Mouse (Mus musculus): ENCODE measurements around the gene Ms4a1. TPM values are rescaled to one million over a fixed set of nuclear protein-coding genes. Genes with fewer than 3 reads are reported as not detected.
"Not testable (repeated sequence)": the region's sequence is repeated elsewhere in the genome, so short reads cannot be mapped to it uniquely, and the experiment has no call there.

The Ms4a1 gene
- 28.9 and 38.4 TPM in 2 replicates for polyA plus RNA-seq (2012; rRNA removed)

DNA sequence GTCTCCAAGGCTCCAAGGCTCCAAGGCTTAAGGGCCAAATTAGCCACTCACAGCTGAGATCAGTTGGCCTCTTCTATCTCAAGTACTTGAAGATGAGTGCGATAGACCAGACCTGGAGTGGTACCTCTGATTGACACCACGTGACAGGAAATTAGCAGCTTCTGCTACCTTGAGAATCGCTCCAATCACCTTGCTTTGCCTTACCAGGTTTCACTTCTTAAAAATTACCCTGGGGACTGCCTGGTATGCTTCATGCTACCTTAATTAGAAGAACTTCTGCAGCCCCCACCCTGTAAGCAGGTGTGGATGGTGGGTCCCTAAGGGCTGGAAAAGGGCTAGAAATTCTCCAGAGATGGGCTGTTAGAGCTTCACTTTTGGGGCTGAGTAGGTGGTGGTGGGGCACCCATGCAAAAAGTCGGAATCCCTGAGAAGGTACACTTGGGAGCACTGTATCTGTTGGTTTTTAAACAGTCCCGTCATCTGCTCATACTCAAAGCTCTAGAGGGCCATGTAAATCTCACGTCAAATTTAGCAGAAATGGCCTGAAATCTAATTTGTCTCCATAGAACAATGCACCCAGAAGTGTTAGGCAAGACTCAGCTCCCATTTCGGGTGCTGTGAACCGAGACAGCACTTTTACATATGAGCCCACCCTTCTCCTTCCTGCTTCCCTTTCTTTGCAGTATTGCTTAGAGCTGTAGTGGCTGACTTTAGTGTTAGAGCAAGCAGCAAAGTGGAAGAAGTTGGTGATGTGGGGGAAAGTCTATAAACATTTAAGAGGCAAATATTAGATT is at the start of gene Ms4a1:
Gene Ms4a1 (minus strand): TSS at position 190 of the 794 bp plus-strand sequence.
- Histone ChIP-seq H3K27me3 (ENCODE audit: control insufficient read depth, insufficient read depth, low read length) (no peaks in the 10 kb centered on the region), H3K36me3 (ENCODE audit: control insufficient read depth, insufficient read depth, low read length) (peaks cover 2% of the 10 kb centered on the region; the same call in 1 of the 2 replicates), H3K27ac (ENCODE audit: insufficient read depth, low read length) (peak within 1 kb of the TSS; percentile 94), H3K4me1 (ENCODE audit: control insufficient read depth, insufficient read depth, insufficient read length) (peaks cover 14% of the 10 kb centered on the region; the same call in 1 of the 2 replicates), H3K4me3 (ENCODE audit: extremely low read depth, insufficient read depth, insufficient read length) (peak within 1 kb of the TSS; percentile 71)
- TF ChIP-seq CTCF (IDR thresholded peaks at IDR 0.05; ENCODE audit: extremely low read depth, insufficient read depth, insufficient read length, insufficient replicate concordance) (no peak), POLR2A (IDR thresholded peaks at IDR 0.05; ENCODE audit: low read depth, low read length) (peak; percentile 77; the same call in 1 of the 2 replicates)
- DNase-seq (ENCODE audit: low read depth in 1 of 2, low spot score in 2 of 2), result peak; percentile 68 to 85
- WGBS, result 32% methylated on average over 8 of the region's 8 CpGs

DNA sequence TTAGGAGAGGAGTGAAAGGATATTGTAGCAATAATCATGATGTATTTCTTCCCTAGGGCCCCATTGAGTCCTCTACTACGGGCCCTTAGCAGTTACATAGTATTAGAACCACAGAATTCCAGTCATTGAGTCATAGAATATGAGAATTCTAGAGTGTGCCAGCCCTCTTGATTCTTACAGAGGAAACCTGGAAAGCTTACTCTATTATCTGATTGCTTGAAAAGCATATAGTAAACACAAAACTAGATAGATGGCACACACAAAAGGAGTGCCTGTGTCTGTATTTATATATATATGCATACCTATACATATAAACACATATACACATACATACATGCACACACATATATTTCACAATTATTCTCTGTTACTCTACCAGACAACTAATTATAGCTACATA is 48.3 kb upstream of the Ms4a1 start, which contains the start of gene Ms4a14:
Gene Ms4a14 (minus strand): TSS at position 101 of the 400 bp plus-strand sequence.
- no peak for DNase-seq (ENCODE audit: low read depth in 1 of 2, low spot score in 2 of 2)
- no peak within 1 kb of the TSS for H3K4me3 ChIP-seq (ENCODE audit: extremely low read depth, insufficient read depth, insufficient read length)
- H3K4me1 ChIP-seq (ENCODE audit: control insufficient read depth, insufficient read depth, insufficient read length), result peaks cover 2% of the 10 kb centered on the region
- no peak for TF ChIP-seq CTCF (IDR thresholded peaks at IDR 0.05; ENCODE audit: extremely low read depth, insufficient read depth, insufficient read length, insufficient replicate concordance)
- no peak for TF ChIP-seq POLR2A (IDR thresholded peaks at IDR 0.05; ENCODE audit: low read depth, low read length)
- 91% methylated on average over 1 of the region's 1 CpGs for WGBS
- H3K36me3 ChIP-seq (ENCODE audit: control insufficient read depth, insufficient read depth, low read length), result no peaks in the 10 kb centered on the region
- H3K27ac ChIP-seq (ENCODE audit: insufficient read depth, low read length), result no peak within 1 kb of the TSS
- H3K27me3 ChIP-seq (ENCODE audit: control insufficient read depth, insufficient read depth, low read length), result no peaks in the 10 kb centered on the region

DNA sequence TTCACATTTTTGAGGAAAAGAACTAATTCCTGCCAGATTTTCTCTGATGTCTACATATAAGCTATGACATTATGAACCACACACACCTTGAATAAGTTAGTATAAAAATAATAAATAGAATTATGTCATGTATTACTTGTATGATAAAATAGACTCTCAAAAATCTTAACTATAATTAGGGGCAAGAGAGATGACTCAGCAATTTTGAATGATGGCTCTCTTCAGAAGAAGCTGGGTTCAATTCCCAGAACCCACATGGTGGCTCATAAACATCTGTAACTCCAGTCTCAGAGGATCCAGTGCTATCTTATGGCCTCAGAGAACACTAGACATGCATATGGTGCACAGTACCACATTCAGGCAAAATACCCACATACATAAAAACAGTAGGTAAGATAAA is 42.8 kb upstream of the Ms4a1 start:
- no peak for DNase-seq (ENCODE audit: low read depth in 1 of 2, low spot score in 2 of 2)
- no peak for TF ChIP-seq CTCF (IDR thresholded peaks at IDR 0.05; ENCODE audit: extremely low read depth, insufficient read depth, insufficient read length, insufficient replicate concordance)
- TF ChIP-seq POLR2A (IDR thresholded peaks at IDR 0.05; ENCODE audit: low read depth, low read length), result no peak
- Histone ChIP-seq H3K36me3 (ENCODE audit: control insufficient read depth, insufficient read depth, low read length) (no peaks in the 10 kb centered on the region), H3K27ac (ENCODE audit: insufficient read depth, low read length) (no peak overlapping the region), H3K4me3 (ENCODE audit: extremely low read depth, insufficient read depth, insufficient read length) (no peak overlapping the region), H3K4me1 (ENCODE audit: control insufficient read depth, insufficient read depth, insufficient read length) (no peaks in the 10 kb centered on the region), H3K27me3 (ENCODE audit: control insufficient read depth, insufficient read depth, low read length) (no peaks in the 10 kb centered on the region)

DNA sequence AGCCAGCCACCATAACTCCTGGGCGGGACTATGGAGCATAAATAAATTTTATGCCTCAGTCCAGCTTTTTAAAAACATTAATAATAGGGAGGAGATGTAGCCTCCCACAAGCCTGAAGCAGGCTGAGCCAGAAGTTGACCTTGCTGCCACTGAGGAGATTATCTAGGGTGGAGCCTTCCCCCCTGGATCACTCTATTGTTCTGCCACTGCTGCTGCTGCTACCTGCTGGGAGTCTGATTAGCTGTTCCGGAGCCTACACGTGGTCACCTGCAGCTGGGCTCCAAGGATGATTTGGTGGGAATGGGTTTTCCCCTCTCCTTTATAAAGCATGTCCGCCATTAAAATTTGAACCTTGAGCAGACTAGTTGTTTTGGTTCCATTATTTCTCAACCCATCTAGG is 33.5 kb upstream of the Ms4a1 start:
- 82% methylated on average over 4 of the region's 4 CpGs for WGBS
- H3K27ac ChIP-seq (ENCODE audit: insufficient read depth, low read length); H3K27me3 ChIP-seq (ENCODE audit: control insufficient read depth, insufficient read depth, low read length); H3K4me1 ChIP-seq (ENCODE audit: control insufficient read depth, insufficient read depth, insufficient read length); DNase-seq (ENCODE audit: low read depth in 1 of 2, low spot score in 2 of 2); H3K4me3 ChIP-seq (ENCODE audit: extremely low read depth, insufficient read depth, insufficient read length); H3K36me3 ChIP-seq (ENCODE audit: control insufficient read depth, insufficient read depth, low read length): not testable (repeated sequence)

DNA sequence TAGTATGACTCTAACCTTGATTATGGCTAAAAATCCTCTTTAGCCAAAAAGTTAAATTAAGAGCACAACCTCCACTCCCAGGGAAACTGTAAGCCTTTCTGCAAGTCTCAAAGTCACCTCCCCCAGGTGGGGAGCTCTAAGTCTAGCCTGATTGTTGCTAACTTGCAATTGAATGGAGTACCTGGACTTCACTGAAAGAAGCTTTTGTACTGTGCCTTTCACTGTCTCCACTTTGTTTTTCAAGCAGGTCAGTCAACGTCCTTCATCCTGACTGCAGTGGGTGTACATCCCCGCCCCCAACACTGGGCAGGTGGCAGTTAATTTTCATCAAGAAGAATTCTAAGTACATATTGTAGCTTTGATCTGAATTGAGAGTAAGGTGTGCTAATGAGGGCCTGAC is 32.9 kb upstream of the Ms4a1 start:
- no peak for DNase-seq (ENCODE audit: low read depth in 1 of 2, low spot score in 2 of 2)
- WGBS, result 91% methylated on average over 2 of the region's 2 CpGs
- no peak overlapping the region for H3K4me3 ChIP-seq (ENCODE audit: extremely low read depth, insufficient read depth, insufficient read length)
- H3K27me3 ChIP-seq (ENCODE audit: control insufficient read depth, insufficient read depth, low read length), result no peaks in the 10 kb centered on the region
- H3K4me1 ChIP-seq (ENCODE audit: control insufficient read depth, insufficient read depth, insufficient read length), result no peaks in the 10 kb centered on the region
- TF ChIP-seq POLR2A (IDR thresholded peaks at IDR 0.05; ENCODE audit: low read depth, low read length) (no peak), CTCF (IDR thresholded peaks at IDR 0.05; ENCODE audit: extremely low read depth, insufficient read depth, insufficient read length, insufficient replicate concordance) (no peak)
- no peak overlapping the region for H3K27ac ChIP-seq (ENCODE audit: insufficient read depth, low read length)
- H3K36me3 ChIP-seq (ENCODE audit: control insufficient read depth, insufficient read depth, low read length), result no peaks in the 10 kb centered on the region

DNA sequence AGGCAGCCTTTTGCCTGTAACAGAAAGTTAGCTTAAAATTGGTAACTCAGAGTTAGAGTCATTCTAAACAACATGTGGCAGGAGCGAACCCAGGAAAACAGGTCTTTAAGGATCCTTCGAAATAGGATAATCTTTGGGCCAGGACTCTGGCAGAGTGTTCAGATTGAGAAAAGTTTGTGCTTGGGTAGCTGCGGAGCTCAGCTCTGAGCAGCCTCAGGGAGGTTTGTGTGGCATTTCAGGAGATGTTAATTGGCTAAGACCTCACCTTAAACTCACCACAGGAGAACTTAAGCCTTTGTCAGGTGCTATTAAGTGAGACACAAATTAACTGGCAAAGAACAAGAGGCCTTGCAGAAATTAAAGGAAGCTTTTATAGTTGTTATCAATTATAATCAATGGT is 27.6 kb upstream of the Ms4a1 start:
- not testable (repeated sequence) for H3K4me1 ChIP-seq (ENCODE audit: control insufficient read depth, insufficient read depth, insufficient read length); H3K27ac ChIP-seq (ENCODE audit: insufficient read depth, low read length); H3K4me3 ChIP-seq (ENCODE audit: extremely low read depth, insufficient read depth, insufficient read length); H3K27me3 ChIP-seq (ENCODE audit: control insufficient read depth, insufficient read depth, low read length); DNase-seq (ENCODE audit: low read depth in 1 of 2, low spot score in 2 of 2); H3K36me3 ChIP-seq (ENCODE audit: control insufficient read depth, insufficient read depth, low read length)
- WGBS, result 43% methylated on average over 3 of the region's 3 CpGs

DNA sequence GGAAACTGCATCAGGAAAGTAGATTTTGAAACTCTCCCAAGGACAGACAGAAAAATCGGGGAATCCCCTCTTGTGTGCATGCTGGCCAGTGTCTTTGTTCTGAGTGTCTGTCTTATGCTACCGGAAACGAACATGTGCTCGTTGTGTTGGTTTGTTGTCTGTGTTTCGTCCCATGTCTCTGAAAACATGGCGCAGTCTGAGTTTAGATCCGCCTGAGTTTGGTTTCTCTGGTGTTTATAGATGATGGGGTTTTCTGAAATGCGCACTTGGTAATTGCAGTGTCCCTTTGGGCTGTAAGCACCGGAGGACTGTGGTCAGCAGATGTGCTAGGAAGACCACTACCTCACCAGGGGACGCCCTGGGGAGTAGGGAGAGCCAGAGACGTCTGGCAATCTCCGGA is 26.9 kb upstream of the Ms4a1 start:
- TF ChIP-seq CTCF (IDR thresholded peaks at IDR 0.05; ENCODE audit: extremely low read depth, insufficient read depth, insufficient read length, insufficient replicate concordance) (no peak), POLR2A (IDR thresholded peaks at IDR 0.05; ENCODE audit: low read depth, low read length) (no peak)

More for the DNA sequence above, 26.9 kb upstream of the Ms4a1 start:
- H3K27ac ChIP-seq (ENCODE audit: insufficient read depth, low read length), result peak overlapping the region; percentile 70
- no peaks in the 10 kb centered on the region for H3K36me3 ChIP-seq (ENCODE audit: control insufficient read depth, insufficient read depth, low read length)
- 9% methylated on average over 12 of the region's 12 CpGs for WGBS
- H3K4me1 ChIP-seq (ENCODE audit: control insufficient read depth, insufficient read depth, insufficient read length), result no peaks in the 10 kb centered on the region
- peak overlapping the region; percentile 61; the same call in 1 of the 2 replicates for H3K4me3 ChIP-seq (ENCODE audit: extremely low read depth, insufficient read depth, insufficient read length)
- no peaks in the 10 kb centered on the region for H3K27me3 ChIP-seq (ENCODE audit: control insufficient read depth, insufficient read depth, low read length)
- no peak for DNase-seq (ENCODE audit: low read depth in 1 of 2, low spot score in 2 of 2)
